Mouse (Mus musculus): Measurements from ENCODE around the gene Lhpp.

Lhpp gene

DNA sequence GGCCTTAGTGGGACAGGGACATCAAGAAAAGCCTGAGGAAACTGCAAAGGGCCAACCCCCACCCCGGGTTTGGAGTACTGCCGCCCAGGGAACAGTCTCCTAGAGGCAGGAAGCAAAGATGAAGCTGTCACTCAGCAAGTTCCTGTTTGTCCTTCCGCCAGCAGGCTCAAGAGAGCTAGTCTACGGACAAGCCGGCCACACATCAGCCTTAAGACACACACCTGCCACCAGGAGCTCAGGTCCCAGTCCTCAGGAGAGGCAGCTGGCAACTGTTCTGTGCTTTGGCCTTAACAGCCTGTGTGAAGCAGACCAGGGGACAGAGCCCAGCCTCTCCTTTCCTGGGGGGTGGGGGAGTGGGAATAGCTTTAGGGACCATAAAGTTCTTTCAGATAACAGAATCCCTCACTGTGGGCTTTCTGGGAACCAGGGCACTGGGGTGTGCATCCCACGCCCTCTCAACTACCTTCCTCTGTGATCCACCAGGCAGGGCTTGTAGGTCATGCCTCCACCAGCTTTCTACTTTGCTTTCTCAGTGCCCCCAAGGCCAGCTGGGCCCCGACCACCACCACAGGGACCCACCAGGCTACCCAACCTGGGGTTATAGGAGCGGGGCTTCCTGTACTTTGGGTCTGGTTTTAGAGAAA is 103.2 kb downstream of the Lhpp start:
- DNase-seq: no peak

DNA sequence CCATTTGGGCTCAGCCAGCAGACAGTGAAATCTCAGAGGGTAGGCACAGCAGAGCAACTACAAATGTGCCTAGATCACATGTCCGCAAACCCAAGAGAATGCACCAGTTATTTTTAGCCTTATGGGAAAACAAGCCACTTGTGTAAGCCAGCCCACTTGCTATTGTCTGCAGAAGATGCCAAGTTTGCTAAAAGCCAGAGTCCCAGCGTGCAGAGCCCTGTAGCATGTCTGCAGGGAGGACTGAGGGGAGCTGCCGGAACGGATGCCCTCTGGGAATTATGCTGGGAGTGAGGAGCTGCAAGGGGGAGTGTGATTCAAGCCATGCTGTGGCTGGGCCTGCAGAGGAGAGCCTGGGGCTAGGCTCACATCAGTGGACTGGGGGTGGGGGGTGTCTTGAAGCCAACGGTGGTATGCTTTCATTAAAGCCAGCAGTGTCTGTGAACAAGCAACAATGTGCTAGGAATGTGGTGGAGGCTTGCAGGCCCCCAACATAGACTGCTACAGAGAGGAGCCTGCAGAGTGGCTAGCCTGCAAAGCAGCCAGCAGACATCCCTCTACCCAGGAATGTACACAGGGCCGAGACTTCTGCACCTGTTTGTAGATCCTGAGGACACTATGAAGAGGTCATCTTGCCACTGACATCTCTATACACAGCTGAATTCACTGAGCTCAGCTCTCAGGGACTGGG is 103.9 kb downstream of the Lhpp start:
- DNase-seq: no peak

DNA sequence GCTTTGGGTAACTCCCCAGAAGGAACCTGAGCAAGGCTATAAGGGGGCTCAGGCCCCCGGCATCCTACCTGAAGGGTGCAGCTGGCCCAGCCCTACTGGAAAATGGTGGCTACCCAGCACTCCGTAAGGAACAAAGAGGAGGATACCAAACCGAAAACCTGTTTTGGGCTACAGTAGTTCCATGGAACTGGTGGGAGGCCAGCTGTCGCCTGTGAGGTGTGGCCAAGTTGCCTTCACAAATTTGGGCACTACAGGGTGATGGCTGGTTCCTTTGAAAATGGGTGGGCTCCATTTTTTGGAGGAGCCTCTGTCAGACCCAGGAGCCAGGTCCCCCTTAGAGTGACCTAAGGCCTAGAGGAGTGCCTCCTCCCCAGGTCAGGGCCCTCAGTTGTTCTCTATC is 104.8 kb downstream of the Lhpp start:
- no peak for DNase-seq

DNA sequence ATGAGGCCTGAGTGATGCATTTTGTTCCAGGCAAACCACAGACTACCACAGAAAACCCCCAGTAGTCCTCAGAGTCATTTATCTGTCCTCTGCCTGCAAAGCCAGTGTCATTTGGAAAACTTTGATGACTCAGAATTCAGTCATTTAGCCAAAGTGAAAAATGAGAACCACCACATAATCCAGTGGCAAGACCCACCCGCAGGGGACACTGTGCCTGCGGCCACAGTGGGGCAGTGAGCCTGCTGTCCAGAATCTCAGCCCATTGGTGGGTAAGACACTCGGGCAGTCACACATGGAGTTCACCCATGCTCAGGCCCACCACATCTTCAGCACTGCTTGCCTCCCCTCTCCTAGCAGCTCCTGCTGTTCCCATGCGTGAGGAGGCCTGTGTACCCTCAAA is 109.1 kb downstream of the Lhpp start:
- no peak for DNase-seq

DNA sequence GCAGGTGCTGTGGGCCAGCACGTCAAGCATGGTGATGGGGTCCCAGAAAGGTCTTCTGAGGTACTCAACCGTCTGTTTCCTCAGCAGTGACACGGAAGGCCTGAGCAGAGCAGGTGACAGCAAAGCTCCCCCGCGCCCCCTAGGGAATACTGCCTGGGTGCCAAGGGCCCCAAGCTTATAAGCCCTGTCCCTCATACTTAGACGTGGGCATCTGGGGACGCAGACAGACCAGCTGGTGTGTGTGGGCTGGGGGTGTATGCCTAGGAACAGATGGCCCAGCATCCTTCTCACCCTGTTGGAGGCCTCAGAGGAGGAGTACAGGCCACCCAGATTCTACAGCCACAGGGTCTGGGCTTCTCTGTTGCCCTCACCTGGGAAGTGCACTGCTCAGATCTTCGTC is 110.1 kb downstream of the Lhpp start:
- peak; percentile 43 for DNase-seq

DNA sequence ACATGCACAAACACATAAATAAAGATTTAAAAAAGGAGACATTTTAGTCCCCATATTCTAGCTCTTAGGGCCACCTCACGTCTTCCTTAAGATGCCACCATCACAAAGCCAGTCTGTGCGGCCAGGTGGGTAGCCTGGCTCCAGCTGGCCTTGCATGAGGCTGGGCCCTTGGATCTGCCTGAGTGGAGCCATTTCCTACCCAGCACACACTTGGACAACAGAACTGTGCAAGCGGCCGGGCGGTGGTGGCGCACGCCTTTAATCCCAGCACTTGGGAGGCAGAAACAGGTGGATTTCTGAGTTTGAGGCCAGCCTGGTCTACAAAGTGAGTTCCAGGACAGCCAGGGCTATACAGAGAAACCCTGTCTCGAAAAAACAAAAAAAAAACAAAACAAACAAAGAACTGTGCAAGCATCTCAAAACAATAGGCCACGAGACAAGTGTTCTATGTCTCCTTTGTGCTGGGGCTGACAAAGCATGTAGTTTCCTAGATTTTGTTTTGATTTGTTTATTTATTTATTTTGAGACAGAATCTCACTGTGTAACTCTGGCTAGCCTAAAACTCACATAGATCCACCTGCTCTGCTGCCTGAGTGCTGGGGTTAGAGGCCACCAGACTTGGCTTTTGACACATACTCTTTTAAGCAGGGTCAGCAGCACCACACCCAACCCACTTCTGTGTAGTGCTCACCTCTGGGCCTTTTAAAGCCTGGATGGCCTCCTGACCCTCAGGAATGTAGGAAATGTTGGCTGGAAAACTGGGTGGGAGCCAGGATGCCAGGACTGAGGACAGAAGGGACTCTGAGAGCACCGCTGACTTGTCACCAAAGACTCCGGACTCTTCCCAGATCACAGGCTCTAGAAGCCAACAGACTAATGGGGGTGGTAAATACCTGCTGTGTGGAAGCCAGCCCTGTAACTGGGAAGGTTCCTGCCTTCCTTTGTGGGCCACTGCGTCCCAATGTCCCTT is 112.2 kb downstream of the Lhpp start:
- no peak for DNase-seq

DNA sequence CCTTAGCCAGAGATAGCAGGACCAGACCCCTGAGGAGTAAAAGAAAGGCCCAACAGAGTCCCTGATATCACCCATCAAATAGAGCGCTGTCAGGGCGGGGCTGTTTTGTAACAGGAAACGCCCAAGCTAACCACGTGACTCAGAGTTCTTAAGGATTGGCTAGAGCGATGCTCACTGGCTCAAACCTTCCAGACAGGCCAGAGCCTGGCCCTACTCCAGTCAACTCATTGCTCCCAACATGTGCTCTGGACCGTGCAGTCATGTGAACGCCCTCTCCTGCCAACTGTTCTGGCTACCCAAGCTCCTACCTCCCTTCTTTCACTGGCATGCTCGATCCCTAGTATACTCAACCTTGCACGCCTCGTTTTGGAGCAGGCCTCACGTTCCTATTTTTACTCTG is 113.5 kb downstream of the Lhpp start:
- DNase-seq: no peak

DNA sequence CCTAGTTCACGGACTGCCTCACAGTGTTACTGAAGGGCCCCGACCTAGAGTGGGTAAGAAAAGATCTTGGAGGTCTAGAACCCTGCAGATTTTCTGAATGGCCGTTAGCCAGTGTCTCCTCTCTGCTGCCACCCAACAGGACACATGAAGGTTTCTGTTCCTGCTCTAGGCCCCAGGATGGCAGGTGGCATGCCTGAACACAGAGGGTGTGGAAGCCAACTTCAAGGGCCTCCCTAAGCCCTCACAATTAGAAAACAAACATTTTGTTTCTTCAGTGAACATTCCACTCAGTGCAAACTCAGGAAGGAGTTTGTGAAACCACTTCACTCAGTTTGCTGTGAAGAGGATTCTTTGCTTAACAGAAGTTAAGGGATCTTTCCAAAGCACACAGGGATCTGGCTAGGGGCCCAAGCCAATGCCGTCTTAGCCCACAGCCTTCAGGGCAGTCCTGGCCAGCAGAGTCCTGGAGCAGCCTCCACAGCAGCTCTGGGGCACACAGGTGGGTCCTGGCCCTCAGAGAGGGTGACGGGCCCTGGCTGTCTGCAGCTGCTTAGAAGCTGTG is 114.1 kb downstream of the Lhpp start:
- DNase-seq: no peak

DNA sequence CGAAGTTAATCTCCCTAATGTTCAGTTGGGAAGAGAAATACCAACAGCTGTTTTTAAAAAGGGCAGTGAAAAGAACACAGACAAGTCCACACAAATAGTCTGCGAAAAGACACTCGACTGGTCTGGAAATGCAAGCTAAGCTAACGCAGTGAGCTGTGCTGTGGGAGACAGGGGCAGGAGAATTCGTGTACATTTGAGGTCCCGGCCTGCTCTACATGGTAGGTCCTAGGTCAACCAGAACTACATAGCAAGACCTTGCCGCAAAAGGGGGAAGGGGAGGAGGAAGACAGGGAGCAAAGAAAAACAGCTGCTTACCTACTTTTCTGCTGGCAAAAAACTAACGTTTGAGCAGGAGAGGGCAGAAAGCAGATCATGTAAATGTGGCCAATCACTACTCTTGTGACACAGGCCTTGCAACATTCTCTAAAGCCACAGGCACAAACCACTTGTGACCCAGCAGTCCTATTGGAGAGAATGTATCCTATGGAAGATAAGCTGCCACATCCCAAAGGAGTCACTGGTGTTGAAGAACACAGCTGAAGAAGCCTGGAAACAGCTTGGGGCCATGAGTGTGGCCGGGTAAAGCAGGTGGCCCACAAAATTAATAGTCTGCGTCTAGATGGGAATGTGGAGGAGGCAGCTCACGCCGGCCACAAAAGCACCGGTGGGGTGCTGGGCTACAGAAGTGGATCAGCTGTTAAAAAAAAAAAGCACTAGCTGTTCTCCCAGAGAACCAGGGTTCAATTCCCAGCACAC is 115.8 kb downstream of the Lhpp start:
- no peak for DNase-seq

DNA sequence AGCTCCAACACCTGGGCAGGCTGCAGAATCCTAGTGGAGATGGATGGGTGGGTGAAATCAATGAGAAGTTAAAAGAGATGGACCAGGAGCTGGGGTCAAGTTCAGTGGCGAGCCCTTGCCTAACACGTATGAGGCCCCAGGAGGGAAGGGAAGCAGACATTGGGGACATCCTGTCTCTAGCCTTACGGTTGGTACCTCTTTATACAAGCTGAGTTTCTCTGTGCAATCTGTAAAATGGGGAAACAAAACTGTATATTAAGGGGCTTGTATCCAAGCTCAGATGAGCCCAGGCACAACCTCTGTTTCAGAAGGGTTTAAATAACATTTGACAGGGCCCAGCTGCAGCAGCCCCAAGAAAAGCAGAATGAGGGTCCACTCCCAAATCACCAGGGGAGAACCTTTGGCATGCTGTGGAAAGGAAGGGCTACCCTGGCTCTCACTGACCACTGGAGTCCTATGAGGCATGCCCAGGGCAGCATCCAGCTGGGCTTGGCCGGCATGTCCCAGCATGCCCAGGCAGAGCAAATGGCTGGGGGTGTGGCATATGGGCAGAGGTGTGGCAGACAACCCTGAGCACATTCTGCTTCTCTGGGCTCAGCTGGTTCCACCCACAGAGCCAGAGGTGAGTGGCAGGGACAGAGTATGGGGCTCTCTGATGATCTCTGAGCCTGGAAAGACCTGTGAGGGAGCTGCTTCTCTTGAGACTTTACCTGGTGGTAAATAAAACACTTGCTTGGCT is 118.8 kb downstream of the Lhpp start:
- DNase-seq: no peak

DNA sequence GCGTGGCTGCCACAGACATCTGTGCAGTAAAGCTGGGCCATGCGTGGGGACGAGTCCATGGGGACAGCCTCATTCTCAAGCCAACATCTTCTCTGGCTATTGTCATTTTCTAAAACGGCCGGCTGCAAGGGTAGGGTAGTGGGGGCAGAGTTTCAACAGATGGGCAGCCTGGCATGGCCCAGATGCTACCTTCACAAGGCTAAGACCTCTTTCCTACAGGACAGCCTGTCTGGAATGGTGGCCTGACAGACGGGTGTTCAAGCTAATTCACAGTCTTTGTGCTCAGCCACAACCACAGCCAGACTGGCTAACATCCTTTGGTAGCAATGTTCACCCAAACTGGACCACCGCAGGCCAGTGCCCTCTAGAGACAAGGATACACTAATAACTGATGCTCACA is 120.1 kb downstream of the Lhpp start:
- no peak for DNase-seq

DNA sequence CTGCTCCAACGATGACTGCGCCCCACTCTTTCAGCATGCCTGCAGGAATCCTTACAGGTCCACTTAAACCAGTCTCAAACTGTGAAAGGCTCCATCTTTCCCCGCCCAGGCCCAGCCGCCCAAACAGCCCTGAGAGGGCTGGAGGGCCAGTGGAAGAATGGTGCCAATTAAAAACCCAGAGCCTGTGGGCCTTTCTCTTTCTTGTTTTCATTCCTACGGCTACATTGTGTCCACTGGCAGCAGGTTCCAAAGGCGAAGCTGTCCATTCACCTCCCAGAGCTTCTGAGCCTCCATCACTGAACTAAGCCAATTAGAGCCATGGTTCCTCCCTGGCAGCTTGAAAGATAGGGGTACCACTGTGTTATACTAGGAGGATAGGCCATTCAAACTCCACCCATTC is 121.1 kb downstream of the Lhpp start:
- no peak for DNase-seq

DNA sequence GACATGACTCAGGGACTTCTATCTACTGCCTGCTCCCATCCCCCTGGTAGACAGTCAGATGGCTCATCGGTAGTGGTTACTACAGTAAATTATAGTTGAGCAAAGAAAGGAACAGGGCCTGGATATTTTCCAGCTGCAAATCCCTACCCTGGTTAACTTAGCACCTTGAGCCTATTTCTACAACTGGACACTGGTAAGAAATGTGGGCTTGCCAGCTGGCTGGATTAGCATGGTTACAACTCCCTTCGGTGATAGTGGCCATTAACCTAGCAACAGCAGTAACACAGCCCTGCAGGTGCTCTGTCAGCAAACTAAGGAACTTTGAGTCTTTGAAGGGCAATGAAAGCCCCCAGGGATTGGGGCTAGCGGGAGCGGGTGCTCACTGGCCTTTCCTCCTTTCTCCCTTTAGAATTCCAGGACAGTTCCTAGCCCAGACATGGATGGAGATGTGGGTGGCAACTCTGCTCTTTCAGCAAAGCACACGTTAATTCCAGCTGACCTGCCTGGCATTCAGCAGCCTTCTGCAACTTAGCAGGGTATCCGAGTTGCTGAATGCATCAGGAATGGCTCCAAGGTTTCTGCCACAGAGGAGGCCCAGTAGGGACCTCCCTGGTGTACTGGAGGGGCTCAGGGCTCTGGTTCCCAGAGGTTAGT is 121.8 kb downstream of the Lhpp start:
- no peak for DNase-seq

DNA sequence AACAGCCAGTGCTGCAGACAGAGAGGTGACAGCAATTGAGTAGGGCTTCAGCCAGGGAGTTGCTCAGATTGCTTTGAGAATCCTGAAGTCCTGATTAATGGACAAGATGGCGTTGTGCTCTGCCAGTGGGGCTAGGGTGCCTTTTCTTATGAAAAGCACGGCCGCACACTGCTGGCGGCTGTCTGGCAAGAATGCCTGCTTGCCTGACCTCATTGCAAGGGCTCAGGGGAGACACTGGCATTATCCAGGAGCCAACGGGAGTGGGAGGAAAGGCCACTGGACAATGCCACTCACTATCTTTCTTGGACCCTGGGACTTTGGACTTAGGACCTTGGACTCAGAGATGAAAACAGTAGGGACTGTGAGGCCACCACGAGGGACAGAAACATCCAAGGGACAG is 123.1 kb downstream of the Lhpp start:
- DNase-seq: no peak

DNA sequence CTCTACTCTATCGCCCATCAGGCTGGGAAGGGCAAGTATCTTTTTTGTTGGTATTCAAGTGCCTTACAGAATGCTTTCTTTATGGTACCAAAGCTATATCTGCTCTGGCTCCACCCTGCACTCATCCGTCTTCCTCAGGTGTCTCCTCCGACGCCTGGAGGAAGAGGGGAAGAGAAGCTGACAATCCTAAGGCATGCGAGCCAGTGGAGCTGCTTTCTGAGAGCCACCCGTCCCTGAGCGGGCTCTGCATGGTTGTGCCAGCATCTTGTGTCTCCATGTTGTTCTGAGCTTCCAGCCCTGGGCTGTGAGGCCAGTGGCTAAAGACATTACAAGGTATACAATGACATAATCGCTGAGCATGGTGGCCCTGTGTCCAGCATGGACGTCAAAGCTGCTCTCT is 123.8 kb downstream of the Lhpp start:
- no peak for DNase-seq

DNA sequence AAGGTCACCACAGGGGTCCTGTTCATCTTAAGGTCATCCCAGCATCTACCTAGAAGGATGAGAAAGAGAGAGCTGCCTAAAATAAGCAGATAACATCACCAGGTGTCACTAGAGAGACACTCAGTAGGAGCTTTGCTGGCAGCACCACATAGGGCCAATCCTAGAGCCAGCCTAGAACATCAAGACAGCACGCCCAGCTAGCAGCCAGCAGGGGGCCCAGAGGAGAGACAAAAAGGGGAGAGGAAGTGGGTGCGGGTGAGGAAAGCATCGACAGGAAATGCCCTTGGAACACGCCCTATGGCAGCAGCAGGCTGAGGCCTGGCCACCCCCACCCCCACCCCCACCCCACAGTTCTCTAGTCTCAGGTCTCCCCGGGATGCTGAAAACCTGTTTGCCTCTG is 124.7 kb downstream of the Lhpp start:
- peak; percentile 95 for DNase-seq

DNA sequence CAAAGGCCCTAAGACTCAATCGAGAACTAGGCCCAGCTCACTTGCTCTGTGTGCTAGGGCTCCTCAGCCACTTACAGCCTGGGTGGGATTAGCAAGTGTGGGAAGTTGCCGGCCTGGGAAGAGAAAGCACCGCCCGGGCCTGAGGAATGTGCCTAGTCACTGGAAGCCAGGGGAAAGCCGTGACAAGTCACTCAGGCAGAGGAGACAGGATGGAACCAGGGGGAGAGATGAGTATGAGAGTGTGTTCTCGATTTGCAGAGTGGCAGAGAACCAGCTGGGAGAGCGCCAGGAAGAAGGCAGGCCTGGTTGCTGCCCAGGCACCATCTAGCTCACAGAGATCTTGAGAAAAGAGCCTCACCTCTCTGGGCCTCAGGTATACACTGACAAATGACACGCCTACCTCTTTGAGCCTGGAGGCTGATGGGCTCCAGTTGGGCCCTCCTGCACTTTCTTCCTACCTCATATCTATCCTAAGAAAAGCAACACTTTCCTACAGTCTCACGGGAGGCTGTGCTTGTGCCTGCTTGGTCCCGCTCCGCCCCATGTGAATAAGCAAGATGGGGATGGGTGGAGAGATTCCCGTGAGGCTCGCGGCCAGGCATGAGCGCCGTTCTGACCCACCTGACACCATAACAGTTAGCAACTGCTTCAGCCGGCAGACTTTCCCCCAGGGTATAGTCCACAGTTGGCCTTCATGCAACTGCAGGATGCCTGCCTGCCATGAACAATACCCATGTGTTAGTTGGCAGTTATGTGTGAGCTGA is 125.8 kb downstream of the Lhpp start:
- peak; percentile 21 for DNase-seq

DNA sequence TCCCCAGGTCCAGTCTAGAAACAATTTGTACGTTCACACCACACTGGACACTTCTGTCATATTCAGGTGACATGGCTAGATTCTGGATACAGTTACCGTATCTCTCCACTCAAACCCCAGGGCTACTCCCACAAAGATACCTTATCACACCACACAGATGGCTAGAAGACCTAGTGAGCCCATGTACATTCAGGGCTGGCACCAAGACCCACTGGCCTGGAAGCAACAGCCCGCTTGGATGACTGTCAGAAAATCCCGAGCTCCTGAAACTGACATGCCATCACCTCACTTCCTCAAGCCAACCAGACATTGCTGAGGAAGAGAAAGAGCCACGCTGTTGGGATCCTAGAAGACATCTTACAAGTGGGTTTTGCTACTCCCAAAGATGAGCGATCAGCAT is 128.4 kb downstream of the Lhpp start:
- DNase-seq: no peak

DNA sequence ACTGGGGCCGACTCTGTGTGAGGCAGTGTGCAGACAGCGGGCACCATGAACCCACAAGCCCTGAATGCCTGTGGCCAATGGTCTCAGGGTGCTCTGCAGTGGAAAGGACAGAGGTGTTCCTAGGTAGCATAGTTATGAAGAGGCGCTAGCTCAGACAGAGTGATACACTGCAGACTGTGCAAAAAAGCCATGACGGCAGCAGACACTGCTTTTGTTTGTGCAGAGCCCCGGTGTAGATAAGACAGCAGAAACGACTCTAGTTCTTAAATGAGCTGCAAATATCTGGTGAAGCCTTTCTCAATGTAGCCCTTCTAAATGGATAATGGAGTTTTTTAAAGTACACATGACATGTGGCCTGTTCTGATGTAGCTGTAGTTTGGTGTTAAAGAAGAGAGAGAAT is 129.4 kb downstream of the Lhpp start:
- DNase-seq: no peak

DNA sequence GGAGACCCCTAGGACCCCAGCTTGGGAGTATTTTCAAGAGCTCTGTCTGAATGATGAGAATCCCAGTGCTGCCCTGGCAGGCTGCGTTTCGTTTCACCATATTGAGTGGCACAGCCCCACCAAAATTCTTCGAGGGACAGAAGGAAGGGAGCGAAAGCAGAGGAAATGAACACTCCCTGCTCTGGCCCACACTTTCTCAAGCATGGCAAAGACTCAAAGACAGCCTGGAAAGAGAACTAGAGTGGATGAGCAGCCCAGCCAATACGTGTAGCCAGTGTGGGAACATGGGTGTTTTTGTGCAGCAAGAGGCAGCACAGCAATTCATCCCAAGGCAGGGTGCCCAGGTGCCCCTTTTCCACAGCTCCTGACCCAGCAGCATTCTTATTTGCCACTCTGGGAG is 132.5 kb downstream of the Lhpp start:
- DNase-seq: no peak

DNA sequence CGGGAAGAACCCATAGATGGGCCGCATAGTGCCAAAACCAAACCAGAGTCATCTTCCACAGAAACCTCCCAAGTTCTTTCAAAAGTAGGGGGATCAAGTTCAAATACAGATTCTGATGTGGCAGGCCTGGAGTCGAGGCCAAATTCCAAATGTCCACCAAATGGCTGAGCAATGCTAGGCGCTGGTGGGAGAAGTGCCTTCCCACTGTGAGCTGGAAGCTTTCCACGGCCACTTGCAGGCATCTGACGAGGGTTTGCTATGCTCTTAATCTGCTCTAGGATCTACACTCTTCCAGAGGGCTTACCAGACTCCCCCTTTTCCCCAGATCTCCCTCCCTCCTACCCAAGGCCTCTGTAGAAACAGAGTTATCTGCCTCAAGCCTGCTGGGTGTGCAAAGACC is 136.7 kb downstream of the Lhpp start:
- DNase-seq: no peak
